Mouse (Mus musculus) G1E (cell line): ENCODE measurements at regions not wholly inside any gene's neighbourhood (a gene's known extent, or its start where the extent isn't known, plus 50 kb on each side); places are given as distances from the start of the nearest gene placed in this dataset.

ENCODE experiments used
- CTCF ChIP-seq: IDR thresholded peaks from 2 replicates; pipeline ENCODE4 v1.5.1; 2012; ENCODE audit warnings: low read depth, low read length, inconsistent platforms, mixed read lengths
- GATA1 ChIP-seq: IDR thresholded peaks from 2 replicates; pipeline ENCODE4 v1.6.1; 2012; ENCODE audit warnings: borderline replicate concordance, low read length, inconsistent platforms, mixed read lengths

DNA sequence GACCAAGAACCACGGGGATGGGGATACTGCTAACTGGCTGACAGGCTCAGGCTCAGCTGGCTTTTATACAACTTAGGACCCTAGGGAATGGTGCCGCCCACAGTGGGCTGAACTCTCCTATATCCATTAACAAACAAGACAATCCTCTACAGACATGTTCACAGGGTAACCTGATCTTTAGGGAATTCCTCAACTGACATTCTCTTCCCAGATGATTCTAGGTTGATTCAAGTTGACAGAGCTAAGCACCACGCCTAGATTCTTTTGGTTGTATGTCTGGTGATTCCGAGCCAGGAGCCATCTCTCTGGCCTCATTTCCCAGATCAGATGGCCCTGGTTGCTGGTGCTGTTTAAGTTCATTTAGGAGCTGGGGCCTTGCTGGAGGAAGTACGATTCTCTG, 253.9 kb upstream of the Sulf2 start:
- TF ChIP-seq CTCF = no peak
- TF ChIP-seq GATA1 = no peak
